Mouse (Mus musculus) c-Kit-positive CD71-positive TER-119-negative erythroid progenitor cells, embryonic 14.5 days (primary cell): ENCODE measurements around the gene Gcgr.

ENCODE experiments used
- DNase-seq: peaks from one replicate; pipeline ENCODE4 v3.0.0-alpha.2; 2013; ENCODE audit warnings: low read depth

Gene Gcgr

GRCm38 (mm10) chr11:120530085-120530964 is at the start of gene Gcgr:
Gene Gcgr (plus strand): TSS chr11:120530699.
- no peak for DNase-seq

- DNase-seq: no peak
Measured at GRCm38 (mm10) chr11:120483448-120483934, 47.0 kb upstream of the Gcgr start.

GRCm38 (mm10) chr11:120484265-120484981 is 46.1 kb upstream of the Gcgr start, which contains the start of gene Mrpl12:
Gene Mrpl12 (plus strand): TSS chr11:120484613.
- peak; percentile 93 for DNase-seq

- no peak for DNase-seq
Measured at GRCm38 (mm10) chr11:120485251-120485650, 45.2 kb upstream of the Gcgr start.

- no peak for DNase-seq
Measured at GRCm38 (mm10) chr11:120488516-120488915, 42.0 kb upstream of the Gcgr start.

GRCm38 (mm10) chr11:120489054-120489761 is 41.3 kb upstream of the Gcgr start:
- DNase-seq: peak; percentile 81

GRCm38 (mm10) chr11:120490291-120491046 is 40.0 kb upstream of the Gcgr start:
- no peak for DNase-seq

GRCm38 (mm10) chr11:120491317-120492023 is 39.0 kb upstream of the Gcgr start, which contains the start of gene Slc25a10:
Gene Slc25a10 (plus strand): TSS chr11:120491840.
- peak; percentile 78 for DNase-seq

- DNase-seq: peak; percentile 54
Measured at GRCm38 (mm10) chr11:120492024-120492877, 38.2 kb upstream of the Gcgr start.

GRCm38 (mm10) chr11:120492878-120493203 is 37.7 kb upstream of the Gcgr start:
- no peak for DNase-seq

- no peak for DNase-seq
Measured at GRCm38 (mm10) chr11:120493351-120493750, 37.1 kb upstream of the Gcgr start.

- no peak for DNase-seq
Measured at GRCm38 (mm10) chr11:120493911-120494310, 36.6 kb upstream of the Gcgr start.

GRCm38 (mm10) chr11:120497436-120497835 is 33.1 kb upstream of the Gcgr start:
- no peak for DNase-seq

- DNase-seq: no peak
Measured at GRCm38 (mm10) chr11:120498226-120498625, 32.3 kb upstream of the Gcgr start.

- no peak for DNase-seq
Measured at GRCm38 (mm10) chr11:120498891-120499290, 31.6 kb upstream of the Gcgr start.

- DNase-seq: no peak
Measured at GRCm38 (mm10) chr11:120499894-120500293, 30.6 kb upstream of the Gcgr start.

GRCm38 (mm10) chr11:120500357-120500756 is 30.1 kb upstream of the Gcgr start:
- DNase-seq: no peak

GRCm38 (mm10) chr11:120501018-120501417 is 29.5 kb upstream of the Gcgr start:
- no peak for DNase-seq

GRCm38 (mm10) chr11:120501701-120502100 is 28.8 kb upstream of the Gcgr start:
- no peak for DNase-seq

- no peak for DNase-seq
Measured at GRCm38 (mm10) chr11:120505661-120506060, 24.8 kb upstream of the Gcgr start.
